Mouse (Mus musculus) MEL (cell line): ENCODE results near the gene Entpd5. TPM values are rescaled to one million over a fixed set of nuclear protein-coding genes. Genes with fewer than 3 reads are reported as not detected.

Experiments used
- DNase-seq: peaks from one replicate; pipeline ENCODE4 v3.0.0; 2011; ENCODE audit warnings: low read depth, low spot score
- H3K27ac ChIP-seq: 2 replicates; pipeline ENCODE4 v1.5.1; 2012; ENCODE audit warnings: low read depth, mild to moderate bottlenecking, control low read depth, low read length, moderate library complexity; ENCODE audit not compliant: control insufficient read depth
- H3K27me3 ChIP-seq, 2 experiments: fragments of 150-350 bp in 1 of 2; sonication (generic) in 1 of 2; 2 replicates each; pipeline ENCODE4 v1.6.1; 2012; ENCODE audit warnings: low read length in 2 of 2, mild to moderate bottlenecking in 2 of 2, improper control_type of control experiment in 1 of 2, moderate library complexity in 1 of 2; ENCODE audit not compliant: insufficient read depth in 2 of 2, control insufficient read depth in 1 of 2
- H3K36me3 ChIP-seq, 2 experiments: 2 replicates each; pipeline ENCODE4 v1.6.1; 2012 to 2014; ENCODE audit warnings: low read length in 2 of 2, improper control_type of control experiment in 1 of 2, inconsistent platforms in 1 of 2, mild to moderate bottlenecking in 1 of 2; ENCODE audit not compliant: insufficient read depth in 2 of 2, control insufficient read depth in 1 of 2
- H3K4me1 ChIP-seq, 2 experiments: fragments of 150-350 bp in 1 of 2; sonication (generic) in 1 of 2; 2 replicates each; pipeline ENCODE4 v1.6.1; 2012; ENCODE audit warnings: low read length in 2 of 2, improper control_type of control experiment in 1 of 2, mild to moderate bottlenecking in 1 of 2; ENCODE audit not compliant: insufficient read depth in 2 of 2, control insufficient read depth in 1 of 2
- H3K4me3 ChIP-seq, 2 experiments: fragments of 150-350 bp in 1 of 2; sonication (generic) in 1 of 2; 2 replicates each; pipeline ENCODE4 v1.5.1; 2012; ENCODE audit warnings: low read depth in 2 of 2, low read length in 2 of 2, mild to moderate bottlenecking in 2 of 2, moderate library complexity in 2 of 2, control low read depth in 1 of 2, improper control_type of control experiment in 1 of 2; ENCODE audit not compliant: control insufficient read depth in 1 of 2, insufficient read depth in 1 of 2
- H3K79me2 ChIP-seq: 2 replicates; pipeline ENCODE4 v1.6.1; 2012; ENCODE audit warnings: mild to moderate bottlenecking, low read length, moderate library complexity; ENCODE audit not compliant: control insufficient read depth, poor library complexity, insufficient read depth
- H3K9ac ChIP-seq: 2 replicates; pipeline ENCODE4 v1.6.1; 2012; ENCODE audit warnings: low read depth, mild to moderate bottlenecking, control low read depth, low read length, moderate library complexity; ENCODE audit not compliant: control insufficient read depth, poor library complexity, severe bottlenecking
- H3K9me3 ChIP-seq: fragments of 150-350 bp; sonication (generic); replicated peaks from 2 replicates; pipeline ENCODE4 v1.6.1; 2012; ENCODE audit warnings: mild to moderate bottlenecking, low read length, improper control_type of control experiment, moderate library complexity; ENCODE audit not compliant: insufficient read depth
- CTCF ChIP-seq, 3 experiments: IDR thresholded peaks in 2 of 3; conservative IDR thresholded peaks in 1 of 3; 2 replicates each; pipeline ENCODE4 v1.5.1; 2011 to 2012; ENCODE audit warnings: low read length in 3 of 3, low read depth in 2 of 3, mild to moderate bottlenecking in 2 of 3, improper control_type of control experiment in 1 of 3, inconsistent platforms in 1 of 3, mixed read lengths in 1 of 3, moderate library complexity in 1 of 3; ENCODE audit not compliant: control insufficient read depth in 1 of 3, insufficient read depth in 1 of 3, poor library complexity in 1 of 3, severe bottlenecking in 1 of 3
- E2F4 ChIP-seq: IDR thresholded peaks from 2 replicates; pipeline ENCODE4 v1.6.1; 2011; ENCODE audit warnings: low read depth, low read length, improper control_type of control experiment, borderline replicate concordance
- ELF1 ChIP-seq: IDR thresholded peaks from 2 replicates; pipeline ENCODE4 v1.6.1; 2014; ENCODE audit warnings: low read depth, mild to moderate bottlenecking, inconsistent platforms, low read length, improper control_type of control experiment, moderate library complexity
- EP300 ChIP-seq, 2 experiments: IDR thresholded peaks; 2 replicates each; pipeline ENCODE4 v1.6.1; 2011; ENCODE audit warnings: improper control_type of control experiment in 2 of 2, low read length in 2 of 2, low read depth in 1 of 2, mild to moderate bottlenecking in 1 of 2
- ETS1 ChIP-seq: IDR thresholded peaks from 2 replicates; pipeline ENCODE4 v1.6.1; 2012; ENCODE audit warnings: low read depth, mild to moderate bottlenecking, inconsistent platforms, low read length, improper control_type of control experiment, moderate library complexity
- GABPA ChIP-seq: IDR thresholded peaks from 2 replicates; pipeline ENCODE4 v1.6.1; 2012; ENCODE audit warnings: low read depth, mild to moderate bottlenecking, inconsistent platforms, low read length, improper control_type of control experiment, moderate library complexity
- GATA1 ChIP-seq: IDR thresholded peaks from 2 replicates; pipeline ENCODE4 v1.6.1; 2011; ENCODE audit warnings: low read depth, low read length, improper control_type of control experiment
- MAFK ChIP-seq: IDR thresholded peaks from 2 replicates; pipeline ENCODE4 v1.6.1; 2011; ENCODE audit warnings: low read depth, mild to moderate bottlenecking, low read length, improper control_type of control experiment, borderline replicate concordance
- MAX ChIP-seq: IDR thresholded peaks from 2 replicates; pipeline ENCODE4 v1.6.1; 2011; ENCODE audit warnings: low read length, improper control_type of control experiment
- MAZ ChIP-seq: IDR thresholded peaks from 2 replicates; pipeline ENCODE4 v1.6.1; 2012; ENCODE audit warnings: low read depth, mild to moderate bottlenecking, inconsistent platforms, low read length, improper control_type of control experiment
- MXI1 ChIP-seq: IDR thresholded peaks from 2 replicates; pipeline ENCODE4 v1.6.1; 2011; ENCODE audit warnings: mild to moderate bottlenecking, low read depth, low read length, improper control_type of control experiment
- MYB ChIP-seq: IDR thresholded peaks from 2 replicates; pipeline ENCODE4 v1.6.1; 2011; ENCODE audit warnings: mild to moderate bottlenecking, low read depth, low read length, improper control_type of control experiment
- MYC ChIP-seq: IDR thresholded peaks from 2 replicates; pipeline ENCODE4 v1.6.1; 2011; ENCODE audit warnings: low read depth, mild to moderate bottlenecking, low read length, improper control_type of control experiment, moderate library complexity
- NELFE ChIP-seq: IDR thresholded peaks from 2 replicates; pipeline ENCODE4 v1.6.1; 2011; ENCODE audit warnings: low read depth, low read length, improper control_type of control experiment
- POLR2A ChIP-seq, 2 experiments: IDR thresholded peaks; 2 replicates each; pipeline ENCODE4 v1.6.1; 2011 to 2012; ENCODE audit warnings: low read length in 2 of 2, mild to moderate bottlenecking in 2 of 2, control low read depth in 1 of 2, improper control_type of control experiment in 1 of 2, low read depth in 1 of 2, moderate library complexity in 1 of 2; ENCODE audit not compliant: control insufficient read depth in 1 of 2, insufficient read depth in 1 of 2, poor library complexity in 1 of 2
- RAD21 ChIP-seq: IDR thresholded peaks from 2 replicates; pipeline ENCODE4 v1.6.1; 2011; ENCODE audit warnings: mild to moderate bottlenecking, low read depth, low read length, improper control_type of control experiment
- RCOR1 ChIP-seq: IDR thresholded peaks from 2 replicates; pipeline ENCODE4 v1.6.1; 2012; ENCODE audit warnings: low read depth, mild to moderate bottlenecking, inconsistent platforms, low read length, improper control_type of control experiment
- SIN3A ChIP-seq: IDR thresholded peaks from 2 replicates; pipeline ENCODE4 v1.6.1; 2012; ENCODE audit warnings: low read length, improper control_type of control experiment, inconsistent platforms
- SMC3 ChIP-seq: IDR thresholded peaks from 2 replicates; pipeline ENCODE4 v1.6.1; 2011; ENCODE audit warnings: low read depth, low read length, improper control_type of control experiment
- TAL1 ChIP-seq: IDR thresholded peaks from 2 replicates; pipeline ENCODE4 v1.6.1; 2012; ENCODE audit warnings: mild to moderate bottlenecking, inconsistent platforms, low read length, moderate library complexity, mixed read lengths
- TBP ChIP-seq: IDR thresholded peaks from 2 replicates; pipeline ENCODE4 v1.8.0; 2011; ENCODE audit warnings: low read depth, low read length, improper control_type of control experiment
- TCF12 ChIP-seq: IDR thresholded peaks from 2 replicates; pipeline ENCODE4 v1.6.1; 2014; ENCODE audit warnings: low read depth, mild to moderate bottlenecking, inconsistent platforms, low read length, improper control_type of control experiment, moderate library complexity
- UBTF ChIP-seq: IDR thresholded peaks from 2 replicates; pipeline ENCODE4 v1.6.1; 2012; ENCODE audit warnings: low read depth, mild to moderate bottlenecking, inconsistent platforms, low read length, improper control_type of control experiment, moderate library complexity, borderline replicate concordance; ENCODE audit not compliant: insufficient read depth
- USF2 ChIP-seq, 2 experiments: IDR thresholded peaks; 2 replicates each; pipeline ENCODE4 v1.6.1; 2011 to 2012; ENCODE audit warnings: improper control_type of control experiment in 2 of 2, low read length in 2 of 2, borderline replicate concordance in 1 of 2, inconsistent platforms in 1 of 2, low read depth in 1 of 2, mild to moderate bottlenecking in 1 of 2; ENCODE audit not compliant: insufficient read depth in 1 of 2
- ZC3H11A ChIP-seq: IDR thresholded peaks from 2 replicates; pipeline ENCODE4 v1.6.1; 2012; ENCODE audit warnings: low read depth, mild to moderate bottlenecking, inconsistent platforms, low read length, improper control_type of control experiment
- ZKSCAN1 ChIP-seq: IDR thresholded peaks from 2 replicates; pipeline ENCODE4 v1.6.1; 2012; ENCODE audit warnings: low read depth, mild to moderate bottlenecking, inconsistent platforms, low read length, improper control_type of control experiment, moderate library complexity
- ZMIZ1 ChIP-seq: IDR thresholded peaks from 2 replicates; pipeline ENCODE4 v1.6.1; 2012; ENCODE audit warnings: low read depth, mild to moderate bottlenecking, inconsistent platforms, low read length, improper control_type of control experiment, moderate library complexity
- ZNF384 ChIP-seq: IDR thresholded peaks from 2 replicates; pipeline ENCODE4 v1.6.1; 2012; ENCODE audit warnings: low read depth, mild to moderate bottlenecking, inconsistent platforms, low read length, improper control_type of control experiment
- polyA plus RNA-seq, 2 experiments: library from polyadenylated mRNA; stranded (reverse) in 1 of 2; unstranded in 1 of 2; fragments of >175 nt in 1 of 2; fragments of >200 nt in 1 of 2; gene quantifications; 2 replicates each; pipeline versions ENCODE4 v1.2.1 to v1.2.4; 2012; ENCODE audit warnings: low replicate concordance in 2 of 2, low read depth in 1 of 2; ENCODE audit not compliant: insufficient read length in 2 of 2, insufficient read depth in 1 of 2, missing spikeins in 1 of 2
- total RNA-seq: library from RNA; depleted of rRNA; stranded (reverse); fragments of 300-350 nt; gene quantifications from 2 replicates; pipeline ENCODE4 v1.2.3, GENCODE M21; 2012

Gene Entpd5
- total and polyA plus RNA-seq, 3 experiments = 5.7 to 12.8 TPM; not detected in 1

- no peak for DNase-seq
- Histone ChIP-seq H3K36me3 (peaks cover 0 to 21% of the 10 kb centered on the region in 2 experiments; a peak in 3 of 4 replicates), H3K4me3 (no peak overlapping the region), H3K27ac (no peak overlapping the region), H3K9me3 (no peaks in the 10 kb centered on the region), H3K27me3 (no peaks in the 10 kb centered on the region), H3K9ac (no peak overlapping the region), H3K79me2 (no peaks in the 10 kb centered on the region), H3K4me1 (peaks cover 9 to 19% of the 10 kb centered on the region in 2 experiments)
- TF ChIP-seq MXI1 (no peak), MAX (no peak), ZNF384 (no peak), POLR2A (IDR thresholded peaks at IDR 0.05; ENCODE audit: control insufficient read depth in 1 of 2, insufficient read depth in 1 of 2, low read depth in 1 of 2, low read length in 2 of 2, poor library complexity in 1 of 2) (no peak), ZC3H11A (no peak), SIN3A (no peak), NELFE (no peak), CTCF (IDR thresholded peaks at IDR 0.05 in 2 of 3, conservative IDR thresholded peaks at IDR 0.05 in 1 of 3; ENCODE audit: control insufficient read depth in 1 of 3, insufficient read depth in 1 of 3, low read depth in 2 of 3, low read length in 3 of 3, poor library complexity in 1 of 3, severe bottlenecking in 1 of 3) (no peak), UBTF (no peak), TCF12 (no peak), GATA1 (no peak), ETS1 (no peak), E2F4 (no peak), TBP (no peak), GABPA (no peak), MYC (no peak), ZKSCAN1 (no peak), RCOR1 (no peak), RAD21 (no peak)
These were observed 8.8 kb downstream of the Entpd5 start for GRCm38 (mm10) chr12:84400068-84400467.

GRCm38 (mm10) chr12:84399663-84400062, 9.2 kb downstream of the Entpd5 start:
- TF ChIP-seq TBP (no peak), TAL1 (no peak), RAD21 (no peak), EP300 (IDR thresholded peaks at IDR 0.05; ENCODE audit: low read depth in 1 of 2, low read length in 2 of 2) (no peak), GATA1 (no peak), ZKSCAN1 (no peak), SIN3A (no peak), ZC3H11A (no peak), ELF1 (no peak), GABPA (no peak), UBTF (no peak), MYB (no peak), SMC3 (no peak), E2F4 (no peak), USF2 (IDR thresholded peaks at IDR 0.05; ENCODE audit: borderline replicate concordance in 1 of 2, insufficient read depth in 1 of 2, low read depth in 1 of 2, low read length in 2 of 2) (no peak), ZMIZ1 (no peak), MAFK (no peak), MAZ (no peak)
- Histone ChIP-seq H3K79me2 (no peaks in the 10 kb centered on the region), H3K27me3 (no peaks in the 10 kb centered on the region), H3K9me3 (no peaks in the 10 kb centered on the region), H3K27ac (no peak overlapping the region), H3K9ac (no peak overlapping the region), H3K36me3 (peaks cover 0 to 21% of the 10 kb centered on the region in 2 experiments; a peak in 3 of 4 replicates), H3K4me3 (no peak overlapping the region), H3K4me1 (peaks cover 9 to 19% of the 10 kb centered on the region in 2 experiments)
- DNase-seq = no peak
